Mouse (Mus musculus) forebrain, embryonic 11.5 days (tissue): ENCODE measurements around the gene Atg5. TPM values are rescaled to one million over a fixed set of nuclear protein-coding genes. Genes with fewer than 3 reads are reported as not detected.

Experiments used
- ATAC-seq: fragments of 200-750 bp; cut with Nextera tagmentation; replicated peaks from 2 replicates; pipeline ENCODE4 v1.8.0; 2017; ENCODE audit warnings: moderate TSS enrichment; ENCODE audit not compliant: low FRiP score
- DNase-seq: peaks from one replicate; pipeline ENCODE4 v3.0.0-alpha.2; 2017; ENCODE audit warnings: low spot score
- H3K27ac ChIP-seq: fragments of 300-500 bp; sonication (generic); 2 replicates; pipeline ENCODE4 v1.5.1; 2014; ENCODE audit warnings: low read depth, low read length
- H3K27me3 ChIP-seq: fragments of 300-500 bp; sonication (generic); 2 replicates; pipeline ENCODE4 v1.6.1; 2014; ENCODE audit warnings: mild to moderate bottlenecking, low read length, mixed read lengths; ENCODE audit not compliant: control insufficient read depth, insufficient read depth
- H3K36me3 ChIP-seq: fragments of 300-500 bp; sonication (generic); 2 replicates; pipeline ENCODE4 v1.6.1; 2014; ENCODE audit warnings: mild to moderate bottlenecking, low read length, moderate library complexity, mixed read lengths; ENCODE audit not compliant: control insufficient read depth, insufficient read depth
- H3K4me1 ChIP-seq: fragments of 300-500 bp; sonication (generic); replicated peaks from 2 replicates; pipeline ENCODE4 v1.6.1; 2014; ENCODE audit warnings: low read length, mixed read lengths; ENCODE audit not compliant: control insufficient read depth, insufficient read depth
- H3K4me2 ChIP-seq: fragments of 300-500 bp; sonication (generic); 2 replicates; pipeline ENCODE4 v1.6.1; 2014; ENCODE audit warnings: low read depth, mild to moderate bottlenecking, low read length, moderate library complexity, mixed read lengths; ENCODE audit not compliant: severe bottlenecking
- H3K4me3 ChIP-seq: fragments of 300-500 bp; sonication (generic); 2 replicates; pipeline ENCODE4 v1.5.1; 2014; ENCODE audit warnings: low read depth, low read length
- H3K9ac ChIP-seq: fragments of 300-500 bp; sonication (generic); 2 replicates; pipeline ENCODE4 v1.6.1; 2014; ENCODE audit warnings: low read length
- H3K9me3 ChIP-seq: fragments of 300-500 bp; sonication (generic); 2 replicates; pipeline ENCODE4 v1.6.1; 2016; ENCODE audit warnings: low read length, mixed read lengths; ENCODE audit not compliant: control insufficient read depth
- WGBS: fragments of 180-500 bp; shearing (Covaris S2); extraction: QIAGEN DNeasy Blood & Tissue Kit; methylation state at CpG from one replicate; pipeline ENCODE4 v1.1.7; 2014; 5-methylcytosine and 5-hydroxymethylcytosine counted together
- polyA plus RNA-seq: library from polyadenylated mRNA; unstranded; fragments of >200 nt; fragmentation: Nextera tagmentation; extraction: Ambion mirVana; gene quantifications from 2 replicates; pipeline ENCODE4 v1.2.1, GENCODE M21; 2014

The Atg5 gene
- polyA plus RNA-seq, 1 experiment from 2014 or later: 54.9 TPM

GRCm38 (mm10) chr10:44267426-44268142 lies 574 bp upstream of the Atg5 start:
- no peaks in the 10 kb centered on the region for H3K27me3 ChIP-seq
- peak overlapping the region; percentile 87 for H3K4me3 ChIP-seq
- H3K36me3 ChIP-seq: no peaks in the 10 kb centered on the region
- H3K9me3 ChIP-seq: no peaks in the 10 kb centered on the region
- 17% methylated on average over 11 of the region's 11 CpGs for WGBS
- peaks cover 3% of the 10 kb centered on the region; the same call in 1 of the 2 replicates for H3K4me1 ChIP-seq
- peak overlapping the region; percentile 82 for H3K4me2 ChIP-seq
- H3K27ac ChIP-seq: no peak overlapping the region
- ATAC-seq (peak; percentile 21; the same call in 1 of the 2 replicates), DNase-seq (no peak)
- H3K9ac ChIP-seq: peak overlapping the region; percentile 68

- no peak overlapping the region for H3K27ac ChIP-seq
- DNase-seq (no peak), ATAC-seq (no peak)
- H3K9ac ChIP-seq: peak overlapping the region; percentile 89
- no peaks in the 10 kb centered on the region for H3K9me3 ChIP-seq
- peak overlapping the region; percentile 60 for H3K4me2 ChIP-seq
- peaks cover 3% of the 10 kb centered on the region; the same call in 1 of the 2 replicates for H3K4me1 ChIP-seq
- no peaks in the 10 kb centered on the region for H3K27me3 ChIP-seq
- no peaks in the 10 kb centered on the region for H3K36me3 ChIP-seq
- H3K4me3 ChIP-seq: peak overlapping the region; percentile 87
- 64% methylated on average over 2 of the region's 2 CpGs for WGBS
Observed at GRCm38 (mm10) chr10:44269211-44269610, 1.1 kb downstream of the Atg5 start.

DNA sequence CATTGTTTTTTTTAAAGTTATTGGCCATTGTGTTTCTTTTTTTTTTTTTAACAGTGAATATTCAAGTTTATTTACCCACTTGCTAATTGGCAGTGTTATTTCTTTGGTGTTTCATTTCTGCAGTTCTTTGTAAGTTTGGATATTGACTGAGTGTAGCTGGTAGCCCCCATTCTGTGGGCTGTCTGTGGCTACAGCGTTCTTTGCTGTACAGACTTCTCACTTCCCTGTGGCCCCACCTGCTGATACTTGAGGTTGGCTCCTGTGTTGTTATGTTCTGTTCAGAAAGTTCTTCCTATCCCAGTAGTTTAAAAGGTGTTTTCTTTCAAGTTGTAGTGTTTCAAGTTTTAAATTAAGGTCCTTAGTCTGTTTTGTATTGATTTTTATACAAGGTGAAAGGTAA lies 14.2 kb downstream of the Atg5 start:
- 94% methylated on average over 1 of the region's 1 CpGs for WGBS
- H3K4me3 ChIP-seq: no peak overlapping the region
- H3K9me3 ChIP-seq: no peaks in the 10 kb centered on the region
- no peaks in the 10 kb centered on the region for H3K4me1 ChIP-seq
- ATAC-seq (no peak), DNase-seq (no peak)
- H3K4me2 ChIP-seq: no peak overlapping the region
- H3K9ac ChIP-seq: no peak overlapping the region
- H3K27me3 ChIP-seq: no peaks in the 10 kb centered on the region
- no peak overlapping the region for H3K27ac ChIP-seq
- no peaks in the 10 kb centered on the region for H3K36me3 ChIP-seq

- no peak overlapping the region for H3K9ac ChIP-seq
- DNase-seq (no peak), ATAC-seq (no peak)
- no peaks in the 10 kb centered on the region for H3K9me3 ChIP-seq
- H3K27ac ChIP-seq: no peak overlapping the region
- 79% methylated on average over 1 of the region's 1 CpGs for WGBS
- H3K36me3 ChIP-seq: no peaks in the 10 kb centered on the region; the same call in 1 of the 2 replicates
- H3K27me3 ChIP-seq: no peaks in the 10 kb centered on the region
- H3K4me3 ChIP-seq: no peak overlapping the region
- no peaks in the 10 kb centered on the region for H3K4me1 ChIP-seq
- no peak overlapping the region for H3K4me2 ChIP-seq
Observed at GRCm38 (mm10) chr10:44285106-44285505, 16.9 kb downstream of the Atg5 start.

DNA sequence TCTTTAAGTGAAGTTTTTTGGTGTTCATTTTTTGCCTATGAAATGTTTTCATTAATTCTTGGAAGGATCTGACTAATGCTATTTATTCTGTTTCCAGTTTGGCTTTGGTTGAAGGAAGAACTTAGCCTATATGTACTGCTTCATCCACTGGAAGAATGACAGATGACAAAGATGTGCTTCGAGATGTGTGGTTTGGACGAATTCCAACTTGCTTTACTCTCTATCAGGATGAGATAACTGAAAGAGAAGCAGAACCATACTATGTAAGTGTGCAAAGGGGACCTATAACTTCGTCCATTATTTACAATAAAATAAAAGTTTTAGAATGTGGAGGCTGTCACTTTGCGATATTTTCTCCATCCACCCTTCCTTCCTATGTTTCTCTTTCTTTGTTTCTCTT lies 17.8 kb downstream of the Atg5 start:
- no peak overlapping the region for H3K9ac ChIP-seq
- ATAC-seq (no peak), DNase-seq (no peak)
- 89% methylated on average over 4 of the region's 4 CpGs for WGBS
- no peaks in the 10 kb centered on the region for H3K4me1 ChIP-seq
- no peak overlapping the region for H3K4me2 ChIP-seq
- H3K36me3 ChIP-seq: no peaks in the 10 kb centered on the region; the same call in 1 of the 2 replicates
- H3K4me3 ChIP-seq: no peak overlapping the region
- H3K9me3 ChIP-seq: no peaks in the 10 kb centered on the region
- no peaks in the 10 kb centered on the region for H3K27me3 ChIP-seq
- no peak overlapping the region for H3K27ac ChIP-seq

DNA sequence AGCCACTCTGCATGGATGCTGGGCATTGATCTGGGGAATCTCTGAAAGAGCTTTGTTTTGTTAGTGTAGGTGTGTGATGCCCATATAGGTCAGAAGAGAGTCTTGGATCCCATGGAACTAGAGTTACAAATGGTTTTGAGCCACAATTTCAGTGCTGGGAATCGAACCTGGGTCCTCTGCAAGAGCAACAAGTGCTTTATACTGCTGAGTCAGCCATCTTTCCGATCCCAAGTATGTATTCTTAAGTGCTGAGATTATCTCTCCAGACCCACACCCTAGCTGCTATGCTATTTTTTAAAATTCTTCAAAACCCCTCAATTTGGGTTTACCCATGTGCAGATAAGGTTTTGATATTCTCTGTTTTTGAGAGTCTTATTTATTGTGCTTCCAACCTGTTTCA lies 22.7 kb downstream of the Atg5 start:
- no peaks in the 10 kb centered on the region; the same call in 1 of the 2 replicates for H3K36me3 ChIP-seq
- no peaks in the 10 kb centered on the region for H3K9me3 ChIP-seq
- H3K27ac ChIP-seq: no peak overlapping the region
- no peak for DNase-seq
- no peaks in the 10 kb centered on the region for H3K4me1 ChIP-seq
- ATAC-seq: no peak
- no peak overlapping the region for H3K4me3 ChIP-seq
- 88% methylated on average over 2 of the region's 2 CpGs for WGBS
- H3K4me2 ChIP-seq: no peak overlapping the region
- no peaks in the 10 kb centered on the region for H3K27me3 ChIP-seq
- H3K9ac ChIP-seq: no peak overlapping the region

- Histone ChIP-seq H3K4me2 (no peak overlapping the region), H3K27me3 (no peaks in the 10 kb centered on the region), H3K36me3 (no peaks in the 10 kb centered on the region; the same call in 1 of the 2 replicates), H3K27ac (no peak overlapping the region), H3K9ac (no peak overlapping the region), H3K4me3 (no peak overlapping the region), H3K4me1 (no peaks in the 10 kb centered on the region), H3K9me3 (no peaks in the 10 kb centered on the region)
- WGBS: 62% methylated on average over 3 of the region's 3 CpGs
- DNase-seq (no peak), ATAC-seq (no peak)
Observed at GRCm38 (mm10) chr10:44292205-44292604, 24.0 kb downstream of the Atg5 start.

DNA sequence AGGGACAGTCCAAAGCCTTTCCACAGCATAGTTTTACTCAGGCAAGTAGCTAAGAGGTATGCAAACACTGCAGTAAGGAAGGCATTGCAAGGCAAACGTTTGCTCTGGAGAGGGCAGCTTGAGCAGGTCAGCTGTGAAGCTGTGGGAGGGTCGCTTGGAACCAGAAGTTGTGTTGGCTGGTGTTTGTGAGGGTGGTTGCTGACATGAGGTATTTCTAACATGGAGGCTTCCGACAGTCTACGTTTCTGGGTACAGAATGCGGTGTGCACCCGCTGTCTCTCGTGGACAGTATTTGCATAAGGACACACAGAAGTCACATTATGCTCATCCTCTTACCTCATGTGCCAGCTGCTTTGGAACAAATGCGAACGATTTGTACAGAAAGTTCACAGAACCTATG lies 31.0 kb downstream of the Atg5 start:
- no peak for ATAC-seq
- H3K36me3 ChIP-seq: no peaks in the 10 kb centered on the region; the same call in 1 of the 2 replicates

GRCm38 (mm10) chr10:44300078-44300477 lies 31.9 kb downstream of the Atg5 start:
- no peak for ATAC-seq
- no peaks in the 10 kb centered on the region for H3K27me3 ChIP-seq
- no peak overlapping the region for H3K4me3 ChIP-seq
- H3K27ac ChIP-seq: no peak overlapping the region
- no peak for DNase-seq
- no peaks in the 10 kb centered on the region for H3K9me3 ChIP-seq
- H3K4me2 ChIP-seq: no peak overlapping the region
- no peaks in the 10 kb centered on the region for H3K4me1 ChIP-seq
- no peaks in the 10 kb centered on the region; the same call in 1 of the 2 replicates for H3K36me3 ChIP-seq
- 92% methylated on average over 4 of the region's 4 CpGs for WGBS
- H3K9ac ChIP-seq: no peak overlapping the region

More for the DNA sequence above, 31.0 kb downstream of the Atg5 start:
- Histone ChIP-seq H3K4me1 (no peaks in the 10 kb centered on the region), H3K9me3 (no peaks in the 10 kb centered on the region), H3K27me3 (no peaks in the 10 kb centered on the region), H3K27ac (no peak overlapping the region), H3K4me3 (no peak overlapping the region), H3K9ac (no peak overlapping the region), H3K4me2 (no peak overlapping the region)
- DNase-seq: no peak
- 91% methylated on average over 9 of the region's 9 CpGs for WGBS
